Mouse (Mus musculus): Measurements from ENCODE around the gene Hhatl.
A peak's percentile ranks its signal among the peaks of the same experiment; 100 is the strongest.

GRCm38 (mm10) chr9:121760271-121761090 is 31.8 kb downstream of the Hhatl start:
- TF ChIP-seq POLR2A (IDR thresholded peaks at IDR 0.05; ENCODE audit: low read depth, low read length) (no peak), CTCF (conservative IDR thresholded peaks at IDR 0.05 in 1 of 2, IDR thresholded peaks at IDR 0.05 in 1 of 2; ENCODE audit: low read depth in 2 of 2, low read length in 2 of 2) (no peak), RCOR1 (conservative IDR thresholded peaks at IDR 0.05; ENCODE audit: low read depth, low read length) (no peak), TCF12 (IDR thresholded peaks at IDR 0.05; ENCODE audit: low read depth, low read length) (peak; percentile 80)
